Mouse (Mus musculus): Measurements from ENCODE around the gene Ccl17. TPM values are rescaled to one million over a fixed set of nuclear protein-coding genes. Genes with fewer than 3 reads are reported as not detected.

Ccl17 gene
- not detected for total RNA-seq (2021)
- long read RNA-seq, experiment 1 = 0 reads
- long read RNA-seq, experiment 2 = 0 reads

- DNase-seq = no peak
- intact Hi-C loops (cut with DNase I) = loop anchor here (5.0 to 10.0 kb wide), 3 partner anchors 213 to 315 kb away; no protein-coding TSS in a partner anchor
These were observed at the start of gene Ccl17 for GRCm38 (mm10) chr8:94810153-94810552. TSS of gene Ccl17 (plus strand) at chr8:94810453.

GRCm38 (mm10) chr8:94767035-94767434, 43.2 kb upstream of the Ccl17 start:
- intact Hi-C loops (cut with DNase I) = no loop called here
- no peak for DNase-seq

- DNase-seq = peak in 1 of 2 experiments; percentile 42
- intact Hi-C loops (cut with DNase I) = no loop called here
These were observed 39.3 kb upstream of the Ccl17 start for GRCm38 (mm10) chr8:94770945-94771344.

GRCm38 (mm10) chr8:94771941-94772670, 38.1 kb upstream of the Ccl17 start, which contains the start of gene Cx3cl1:
TSS of gene Cx3cl1 (plus strand) at chr8:94772009.
- intact Hi-C loops (cut with DNase I) = no loop called here
- DNase-seq = peak; percentile 72 to 73

- intact Hi-C loops (cut with DNase I) = no loop called here
- DNase-seq = no peak
These were observed 37.2 kb upstream of the Ccl17 start for GRCm38 (mm10) chr8:94773048-94773447.

- intact Hi-C loops (cut with DNase I) = no loop called here
- no peak for DNase-seq
These were observed 36.5 kb upstream of the Ccl17 start for GRCm38 (mm10) chr8:94773700-94774171.

GRCm38 (mm10) chr8:94774601-94775000, 35.7 kb upstream of the Ccl17 start:
- no peak for DNase-seq
- intact Hi-C loops (cut with DNase I) = no loop called here

GRCm38 (mm10) chr8:94776346-94776745, 33.9 kb upstream of the Ccl17 start:
- DNase-seq = no peak

GRCm38 (mm10) chr8:94778036-94778435, 32.2 kb upstream of the Ccl17 start:
- no peak for DNase-seq
- intact Hi-C loops (cut with DNase I) = no loop called here

More at GRCm38 (mm10) chr8:94776346-94776745, 33.9 kb upstream of the Ccl17 start:
- intact Hi-C loops (cut with DNase I) = no loop called here

GRCm38 (mm10) chr8:94778473-94778872, 31.8 kb upstream of the Ccl17 start:
- intact Hi-C loops (cut with DNase I) = no loop called here
- peak; percentile 42 for DNase-seq

GRCm38 (mm10) chr8:94778895-94779533, 31.2 kb upstream of the Ccl17 start:
- intact Hi-C loops (cut with DNase I) = no loop called here
- DNase-seq = no peak

GRCm38 (mm10) chr8:94779534-94780294, 30.5 kb upstream of the Ccl17 start:
- intact Hi-C loops (cut with DNase I) = no loop called here

GRCm38 (mm10) chr8:94780491-94781154, 29.6 kb upstream of the Ccl17 start:
- DNase-seq = no peak
- intact Hi-C loops (cut with DNase I) = no loop called here

More at GRCm38 (mm10) chr8:94779534-94780294, 30.5 kb upstream of the Ccl17 start:
- no peak for DNase-seq

GRCm38 (mm10) chr8:94781155-94781837, 29.0 kb upstream of the Ccl17 start:
- DNase-seq = no peak
- intact Hi-C loops (cut with DNase I) = no loop called here

GRCm38 (mm10) chr8:94781838-94782235, 28.4 kb upstream of the Ccl17 start:
- intact Hi-C loops (cut with DNase I) = no loop called here
- DNase-seq = peak in 1 of 2 experiments; percentile 40

GRCm38 (mm10) chr8:94783890-94784289, 26.4 kb upstream of the Ccl17 start:
- DNase-seq = no peak
- intact Hi-C loops (cut with DNase I) = no loop called here

GRCm38 (mm10) chr8:94785247-94785985, 24.8 kb upstream of the Ccl17 start:
- peak; percentile 36 to 61 for DNase-seq
- intact Hi-C loops (cut with DNase I) = no loop called here

GRCm38 (mm10) chr8:94785995-94786595, 24.2 kb upstream of the Ccl17 start:
- intact Hi-C loops (cut with DNase I) = no loop called here
- no peak for DNase-seq

Measured in heart, postnatal 14 days (tissue).